Mouse (Mus musculus) megakaryocyte, embryonic 14.5 days (primary cell): ENCODE measurements at regions not wholly inside any gene's neighbourhood (a gene's known extent, or its start where the extent isn't known, plus 50 kb on each side); places are given as distances from the start of the nearest gene placed in this dataset.

ENCODE experiments used
- FLI1 ChIP-seq: IDR thresholded peaks from 2 replicates; pipeline ENCODE4 v1.6.1; 2012; ENCODE audit warnings: low read length, inconsistent platforms, mixed read lengths
- GATA1 ChIP-seq: IDR thresholded peaks from 3 replicates; pipeline ENCODE4 v1.6.1; 2012; ENCODE audit warnings: mixed read lengths, low read length, inconsistent platforms, borderline replicate concordance

- TF ChIP-seq FLI1 (no peak), GATA1 (no peak)
These were observed 78.5 kb downstream of the Tmsb4x start for GRCm38 (mm10) chrX:167130601-167131000.
